Mouse (Mus musculus) ES-E14 (cell line): ENCODE results near the gene Ttbk1.

Experiments used
- ZC3H11A ChIP-seq: IDR thresholded peaks from 2 replicates; pipeline ENCODE4 v1.6.1; 2012; ENCODE audit warnings: low read depth, mild to moderate bottlenecking, inconsistent platforms, low read length, borderline replicate concordance
- ZNF384 ChIP-seq: IDR thresholded peaks from 2 replicates; pipeline ENCODE4 v1.6.1; 2012; ENCODE audit warnings: low read depth, low read length, inconsistent platforms

DNA sequence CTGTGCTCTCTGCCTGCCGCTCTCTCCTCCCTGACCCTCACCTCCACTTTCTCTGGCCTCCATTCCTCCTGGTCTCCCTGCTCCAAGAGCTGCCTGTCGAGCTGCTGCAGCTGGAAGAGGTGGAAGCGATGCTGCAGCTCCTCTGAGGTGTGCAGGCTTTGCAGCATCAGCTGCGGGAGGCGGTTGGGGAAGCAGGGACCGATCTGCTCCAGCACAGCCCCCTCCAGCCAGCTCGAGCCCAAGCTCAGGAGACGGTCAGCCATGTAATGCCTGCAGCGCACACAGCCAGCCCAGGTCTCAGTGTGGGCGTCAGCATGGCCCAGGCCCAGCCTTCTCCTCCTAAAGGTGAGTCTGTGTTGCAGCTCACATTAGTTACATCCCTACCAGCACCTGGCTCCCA lies 32.5 kb upstream of the Ttbk1 start:
- TF ChIP-seq ZC3H11A (no peak), ZNF384 (no peak)
